Mouse (Mus musculus) forebrain, embryonic 10.5 days (tissue): Measurements from ENCODE around the gene Ep400. TPM values are rescaled to one million over a fixed set of nuclear protein-coding genes. Genes with fewer than 3 reads are reported as not detected.

Experiments used
- DNase-seq: peaks from one replicate; pipeline ENCODE4 v3.0.0-alpha.2; 2017; ENCODE audit warnings: low spot score; ENCODE audit errors: extremely low spot score
- H3K27ac ChIP-seq: fragments of 300-500 bp; sonication (generic); 2 replicates; pipeline ENCODE4 v1.5.1; 2016; ENCODE audit warnings: mild to moderate bottlenecking
- H3K27me3 ChIP-seq: fragments of 300-500 bp; sonication (generic); 2 replicates; pipeline ENCODE4 v1.6.1; 2016; ENCODE audit warnings: mild to moderate bottlenecking; ENCODE audit not compliant: poor library complexity, severe bottlenecking
- H3K36me3 ChIP-seq: fragments of 300-500 bp; sonication (generic); replicated peaks from 2 replicates; pipeline ENCODE4 v1.6.1; 2016; ENCODE audit warnings: mild to moderate bottlenecking, moderate library complexity
- H3K4me1 ChIP-seq: fragments of 300-500 bp; sonication (generic); 2 replicates; pipeline ENCODE4 v1.6.1; 2016
- H3K4me3 ChIP-seq: fragments of 300-500 bp; sonication (generic); 2 replicates; pipeline ENCODE4 v1.5.1; 2016; ENCODE audit warnings: mild to moderate bottlenecking, moderate library complexity
- H3K9me3 ChIP-seq: fragments of 300-500 bp; sonication (generic); 2 replicates; pipeline ENCODE4 v1.6.1; 2016; ENCODE audit warnings: mild to moderate bottlenecking, moderate library complexity
- WGBS: fragments of 180-500 bp; shearing (Covaris S2); methylation state at CpG from one replicate; pipeline ENCODE4 v1.1.7; 2016; 5-methylcytosine and 5-hydroxymethylcytosine counted together
- microRNA-seq: library from miRNA; unstranded; fragments of <30 nt; microRNA quantifications from one replicate; pipeline ENCODE4, GENCODE M21; 2017
- polyA plus RNA-seq: library from polyadenylated mRNA; unstranded; fragments of >200 nt; fragmentation: Nextera tagmentation; extraction: Ambion mirVana; gene quantifications from 2 replicates; pipeline ENCODE4 v1.2.1, GENCODE M21; 2016

Gene Ep400
- polyA plus RNA-seq, 1 experiment from 2014 or later: 68.8 TPM

GRCm38 (mm10) chr5:110638306-110639074 lies 132.0 kb downstream of the Ep400 start:
- WGBS: 81% methylated on average over 7 of the region's 7 CpGs
- H3K27ac ChIP-seq: no peak overlapping the region
- DNase-seq: no peak

GRCm38 (mm10) chr5:110635951-110636707 lies 134.4 kb downstream of the Ep400 start:
- WGBS: 47% methylated on average over 6 of the region's 6 CpGs
- Histone ChIP-seq H3K4me3 (no peak overlapping the region), H3K9me3 (no peaks in the 10 kb centered on the region), H3K27me3 (peaks cover 24% of the 10 kb centered on the region; the same call in 1 of the 2 replicates), H3K36me3 (no peaks in the 10 kb centered on the region), H3K4me1 (peaks cover 5% of the 10 kb centered on the region), H3K27ac (no peak overlapping the region)
- DNase-seq: no peak

More at GRCm38 (mm10) chr5:110638306-110639074, 132.0 kb downstream of the Ep400 start:
- H3K36me3 ChIP-seq: no peaks in the 10 kb centered on the region
- peaks cover 5% of the 10 kb centered on the region for H3K4me1 ChIP-seq
- no peak overlapping the region for H3K4me3 ChIP-seq
- H3K9me3 ChIP-seq: peaks cover 8% of the 10 kb centered on the region; the same call in 1 of the 2 replicates
- H3K27me3 ChIP-seq: peaks cover 24% of the 10 kb centered on the region; the same call in 1 of the 2 replicates

- H3K4me1 ChIP-seq: peaks cover 6% of the 10 kb centered on the region
- H3K9me3 ChIP-seq: no peaks in the 10 kb centered on the region
- H3K27me3 ChIP-seq: peaks cover 19% of the 10 kb centered on the region
- no peak overlapping the region for H3K27ac ChIP-seq
- 81% methylated on average over 2 of the region's 2 CpGs for WGBS
- no peak overlapping the region for H3K4me3 ChIP-seq
- no peaks in the 10 kb centered on the region for H3K36me3 ChIP-seq
- no peak for DNase-seq
Measured at GRCm38 (mm10) chr5:110629525-110630120, 140.9 kb downstream of the Ep400 start.

- peak overlapping the region; percentile 20; the same call in 1 of the 2 replicates for H3K27ac ChIP-seq
- H3K27me3 ChIP-seq: peaks cover 19% of the 10 kb centered on the region
- no peaks in the 10 kb centered on the region for H3K9me3 ChIP-seq
- H3K36me3 ChIP-seq: no peaks in the 10 kb centered on the region
- DNase-seq: no peak
- H3K4me3 ChIP-seq: no peak overlapping the region
- WGBS: 33% methylated on average over 19 of the region's 19 CpGs
- H3K4me1 ChIP-seq: peaks cover 6% of the 10 kb centered on the region
Measured at GRCm38 (mm10) chr5:110628156-110628555, 142.4 kb downstream of the Ep400 start.

- Histone ChIP-seq H3K27me3 (peaks cover 19% of the 10 kb centered on the region), H3K4me3 (no peak overlapping the region), H3K4me1 (peaks cover 6% of the 10 kb centered on the region), H3K36me3 (no peaks in the 10 kb centered on the region), H3K27ac (no peak overlapping the region), H3K9me3 (no peaks in the 10 kb centered on the region)
- no peak for DNase-seq
- WGBS: 80% methylated on average over 10 of the region's 10 CpGs
Measured at GRCm38 (mm10) chr5:110627351-110627750, 143.2 kb downstream of the Ep400 start.

GRCm38 (mm10) chr5:110624319-110624718 lies 146.2 kb downstream of the Ep400 start:
- Histone ChIP-seq H3K36me3 (no peaks in the 10 kb centered on the region), H3K9me3 (no peaks in the 10 kb centered on the region), H3K4me3 (no peak overlapping the region), H3K27me3 (peaks cover 17% of the 10 kb centered on the region), H3K4me1 (peaks cover 6% of the 10 kb centered on the region), H3K27ac (no peak overlapping the region)
- no peak for DNase-seq
- 90% methylated on average over 2 of the region's 2 CpGs for WGBS

- 92% methylated on average over 6 of the region's 6 CpGs for WGBS
- no peak for DNase-seq
Measured at GRCm38 (mm10) chr5:110619226-110619625, 151.3 kb downstream of the Ep400 start.

More at GRCm38 (mm10) chr5:110619226-110619625, 151.3 kb downstream of the Ep400 start:
- Histone ChIP-seq H3K27me3 (no peaks in the 10 kb centered on the region), H3K27ac (no peak overlapping the region), H3K9me3 (no peaks in the 10 kb centered on the region), H3K36me3 (no peaks in the 10 kb centered on the region), H3K4me3 (no peak overlapping the region), H3K4me1 (no peaks in the 10 kb centered on the region)

Small RNA genes within 50 kb of the gene (microRNA-seq; reads per million reads assigned to microRNA genes)
- 4.2 reads per million, percentile 10 among the genes with 10 or more reads in this experiment for gene Mir7026

Other genes starting within 250 kb of the Ep400 start
- gene Galnt9, start 226.4 kb downstream of the Ep400 start, polyA plus RNA-seq: 0.44 and 0.67 TPM in 2 replicates
- 100 and 102 TPM in 2 replicates for gene Noc4l, start 117.3 kb downstream of the Ep400 start, polyA plus RNA-seq
- gene Ddx51, start 117.3 kb downstream of the Ep400 start, polyA plus RNA-seq: 30.3 and 31.4 TPM in 2 replicates
- gene Pus1, start 9.9 kb upstream of the Ep400 start, polyA plus RNA-seq: 47.1 and 48.4 TPM in 2 replicates
- 18.3 and 22.0 TPM in 2 replicates for gene Ulk1, start 39.4 kb upstream of the Ep400 start, polyA plus RNA-seq
- 27.5 and 29.9 TPM in 2 replicates for gene Hscb, start 69.1 kb upstream of the Ep400 start, polyA plus RNA-seq
- 47.5 and 51.5 TPM in 2 replicates for gene Chek2, start 69.3 kb upstream of the Ep400 start, polyA plus RNA-seq
- 9.7 and 9.8 TPM in 2 replicates for gene Ttc28, start 109.1 kb upstream of the Ep400 start, polyA plus RNA-seq